Mouse (Mus musculus) midbrain, embryonic 11.5 days (tissue): ENCODE results near the gene Mrnip. TPM values are rescaled to one million over a fixed set of nuclear protein-coding genes. Genes with fewer than 3 reads are reported as not detected.

Experiments
- ATAC-seq: fragments of 200-750 bp; cut with Nextera tagmentation; 2 replicates; pipeline ENCODE4 v1.8.0; 2017; ENCODE audit warnings: moderate TSS enrichment, moderate library complexity; ENCODE audit not compliant: low FRiP score
- DNase-seq: peaks from one replicate; pipeline ENCODE4 v3.0.0; 2015; ENCODE audit warnings: low spot score; ENCODE audit errors: missing footprints
- H3K27ac ChIP-seq: fragments of 300-500 bp; sonication (generic); 2 replicates; pipeline ENCODE4 v1.5.1; 2014; ENCODE audit warnings: low read depth, low read length
- H3K27me3 ChIP-seq: fragments of 300-500 bp; sonication (generic); 2 replicates; pipeline ENCODE4 v1.6.1; 2014; ENCODE audit warnings: mild to moderate bottlenecking, low read length, moderate library complexity, mixed read lengths; ENCODE audit not compliant: control insufficient read depth, insufficient read depth
- H3K36me3 ChIP-seq: fragments of 300-500 bp; sonication (generic); 2 replicates; pipeline ENCODE4 v1.6.1; 2014; ENCODE audit warnings: mild to moderate bottlenecking, low read length, moderate library complexity, mixed read lengths; ENCODE audit not compliant: control insufficient read depth, insufficient read depth
- H3K4me1 ChIP-seq: fragments of 300-500 bp; sonication (generic); 2 replicates; pipeline ENCODE4 v1.6.1; 2014; ENCODE audit warnings: low read length; ENCODE audit not compliant: control insufficient read depth, insufficient read depth
- H3K4me2 ChIP-seq: fragments of 300-500 bp; sonication (generic); 2 replicates; pipeline ENCODE4 v1.6.1; 2014; ENCODE audit warnings: mild to moderate bottlenecking, moderate library complexity
- H3K4me3 ChIP-seq: fragments of 300-500 bp; sonication (generic); 2 replicates; pipeline ENCODE4 v1.5.1; 2014; ENCODE audit warnings: low read depth, low read length
- H3K9ac ChIP-seq: fragments of 300-500 bp; sonication (generic); 2 replicates; pipeline ENCODE4 v1.6.1; 2014; ENCODE audit warnings: low read length
- H3K9me3 ChIP-seq: fragments of 300-500 bp; sonication (generic); 2 replicates; pipeline ENCODE4 v1.6.1; 2016; ENCODE audit warnings: low read length; ENCODE audit not compliant: control insufficient read depth
- whole genome bisulfite sequencing: fragments of 180-500 bp; shearing (Covaris S2); extraction: QIAGEN DNeasy Blood & Tissue Kit; methylation state at CpG from one replicate; pipeline ENCODE4 v1.1.7; 2014; 5-methylcytosine and 5-hydroxymethylcytosine counted together
- polyA plus RNA-seq: library from polyadenylated mRNA; unstranded; fragments of >200 nt; fragmentation: Nextera tagmentation; extraction: Ambion mirVana; gene quantifications from 2 replicates; pipeline ENCODE4 v1.2.1, GENCODE M21; 2014

Gene Mrnip
- polyA plus RNA-seq, 1 experiment from 2014 or later = 20.0 TPM

- H3K27ac ChIP-seq = no peak overlapping the region
- H3K4me2 ChIP-seq = peak overlapping the region; percentile 96
- DNase-seq = no peak
- peak overlapping the region; percentile 88 for H3K4me3 ChIP-seq
- no peak for ATAC-seq
- no peaks in the 10 kb centered on the region for H3K9me3 ChIP-seq
- no peaks in the 10 kb centered on the region for H3K36me3 ChIP-seq
- peak overlapping the region; percentile 93 for H3K9ac ChIP-seq
- H3K4me1 ChIP-seq = peaks cover 27% of the 10 kb centered on the region
- WGBS = 48% methylated on average over 2 of the region's 2 CpGs
- H3K27me3 ChIP-seq = peaks cover 9% of the 10 kb centered on the region; the same call in 1 of the 2 replicates
Measured at GRCm38 (mm10) chr11:50226406-50226805, 52.2 kb downstream of the Mrnip start.

GRCm38 (mm10) chr11:50227226-50227625 is 53.0 kb downstream of the Mrnip start:
- Histone ChIP-seq H3K4me3 (no peak overlapping the region), H3K36me3 (no peaks in the 10 kb centered on the region), H3K27me3 (peaks cover 9% of the 10 kb centered on the region; the same call in 1 of the 2 replicates), H3K9me3 (no peaks in the 10 kb centered on the region), H3K4me1 (peaks cover 27% of the 10 kb centered on the region), H3K4me2 (no peak overlapping the region), H3K27ac (no peak overlapping the region), H3K9ac (no peak overlapping the region)
- ATAC-seq (no peak), DNase-seq (no peak)
- WGBS = 90% methylated on average over 3 of the region's 3 CpGs

GRCm38 (mm10) chr11:50227736-50228135 is 53.5 kb downstream of the Mrnip start:
- Histone ChIP-seq H3K27ac (no peak overlapping the region), H3K4me2 (no peak overlapping the region), H3K9me3 (no peaks in the 10 kb centered on the region), H3K36me3 (0 out of 2 replicates have a peak, but pooled peaks cover under 1% of the 10 kb centered on the region), H3K27me3 (peaks cover 9% of the 10 kb centered on the region; the same call in 1 of the 2 replicates), H3K4me1 (peaks cover 27% of the 10 kb centered on the region), H3K4me3 (no peak overlapping the region), H3K9ac (no peak overlapping the region)
- ATAC-seq (no peak), DNase-seq (no peak)
- WGBS = 94% methylated on average over 4 of the region's 4 CpGs

- H3K4me3 ChIP-seq = no peak overlapping the region
- no peaks in the 10 kb centered on the region for H3K9me3 ChIP-seq
- H3K36me3 ChIP-seq = peaks cover 5% of the 10 kb centered on the region
- peaks cover 9% of the 10 kb centered on the region; the same call in 1 of the 2 replicates for H3K27me3 ChIP-seq
- ATAC-seq (no peak), DNase-seq (no peak)
- peak overlapping the region; percentile 30 for H3K9ac ChIP-seq
- H3K4me1 ChIP-seq = peaks cover 26% of the 10 kb centered on the region
- no peak overlapping the region for H3K27ac ChIP-seq
- H3K4me2 ChIP-seq = no peak overlapping the region
- WGBS = 17% methylated on average over 3 of the region's 3 CpGs
Measured at GRCm38 (mm10) chr11:50228772-50229171, 54.5 kb downstream of the Mrnip start.

- Histone ChIP-seq H3K27ac (no peak overlapping the region), H3K36me3 (peaks cover 10% of the 10 kb centered on the region), H3K4me2 (no peak overlapping the region), H3K4me1 (peaks cover 21% of the 10 kb centered on the region), H3K27me3 (peaks cover 9% of the 10 kb centered on the region; the same call in 1 of the 2 replicates), H3K9me3 (no peaks in the 10 kb centered on the region), H3K4me3 (no peak overlapping the region), H3K9ac (no peak overlapping the region)
- ATAC-seq = no peak
- DNase-seq = no peak
- 59% methylated on average over 7 of the region's 7 CpGs for WGBS
Measured at GRCm38 (mm10) chr11:50229252-50229910, 55.1 kb downstream of the Mrnip start.

- DNase-seq (no peak), ATAC-seq (0 out of 2 replicates have a peak, but pooled peaks have one; percentile 43)
- WGBS = 21% methylated on average over 45 of the region's 45 CpGs
- Histone ChIP-seq H3K27me3 (peaks cover 9% of the 10 kb centered on the region; the same call in 1 of the 2 replicates), H3K4me1 (peaks cover 19% of the 10 kb centered on the region), H3K4me3 (no peak overlapping the region), H3K4me2 (peak overlapping the region; percentile 40), H3K36me3 (peaks cover 13% of the 10 kb centered on the region), H3K9me3 (no peaks in the 10 kb centered on the region), H3K9ac (no peak overlapping the region), H3K27ac (no peak overlapping the region)
Measured at GRCm38 (mm10) chr11:50230481-50231304, 56.4 kb downstream of the Mrnip start.

GRCm38 (mm10) chr11:50231411-50231810 is 57.2 kb downstream of the Mrnip start:
- Histone ChIP-seq H3K4me1 (peaks cover 16% of the 10 kb centered on the region), H3K27me3 (peaks cover 9% of the 10 kb centered on the region; the same call in 1 of the 2 replicates), H3K27ac (no peak overlapping the region), H3K4me2 (peak overlapping the region; percentile 40), H3K9ac (no peak overlapping the region), H3K9me3 (no peaks in the 10 kb centered on the region), H3K36me3 (peaks cover 13% of the 10 kb centered on the region), H3K4me3 (no peak overlapping the region)
- peak; percentile 94 for DNase-seq
- 20% methylated on average over 8 of the region's 8 CpGs for WGBS
- 0 out of 2 replicates have a peak, but pooled peaks have one; percentile 2 for ATAC-seq

GRCm38 (mm10) chr11:50233022-50233421 is 58.8 kb downstream of the Mrnip start:
- WGBS = 92% methylated on average over 13 of the region's 13 CpGs

GRCm38 (mm10) chr11:50233993-50234392 is 59.7 kb downstream of the Mrnip start:
- ATAC-seq (no peak), DNase-seq (no peak)
- Histone ChIP-seq H3K9ac (no peak overlapping the region), H3K27me3 (peaks cover 29% of the 10 kb centered on the region), H3K36me3 (peaks cover 13% of the 10 kb centered on the region), H3K4me1 (peaks cover 17% of the 10 kb centered on the region), H3K27ac (no peak overlapping the region), H3K9me3 (no peaks in the 10 kb centered on the region), H3K4me3 (no peak overlapping the region), H3K4me2 (no peak overlapping the region)
- WGBS = 87% methylated on average over 11 of the region's 11 CpGs

More at GRCm38 (mm10) chr11:50233022-50233421, 58.8 kb downstream of the Mrnip start:
- H3K27ac ChIP-seq = no peak overlapping the region
- H3K4me3 ChIP-seq = no peak overlapping the region
- H3K9ac ChIP-seq = no peak overlapping the region
- H3K9me3 ChIP-seq = no peaks in the 10 kb centered on the region
- DNase-seq (no peak), ATAC-seq (no peak)
- H3K36me3 ChIP-seq = peaks cover 13% of the 10 kb centered on the region
- H3K27me3 ChIP-seq = peaks cover 21% of the 10 kb centered on the region
- H3K4me2 ChIP-seq = no peak overlapping the region
- peaks cover 23% of the 10 kb centered on the region for H3K4me1 ChIP-seq
